Mouse (Mus musculus): ENCODE measurements around the gene Ythdf2.

DNA sequence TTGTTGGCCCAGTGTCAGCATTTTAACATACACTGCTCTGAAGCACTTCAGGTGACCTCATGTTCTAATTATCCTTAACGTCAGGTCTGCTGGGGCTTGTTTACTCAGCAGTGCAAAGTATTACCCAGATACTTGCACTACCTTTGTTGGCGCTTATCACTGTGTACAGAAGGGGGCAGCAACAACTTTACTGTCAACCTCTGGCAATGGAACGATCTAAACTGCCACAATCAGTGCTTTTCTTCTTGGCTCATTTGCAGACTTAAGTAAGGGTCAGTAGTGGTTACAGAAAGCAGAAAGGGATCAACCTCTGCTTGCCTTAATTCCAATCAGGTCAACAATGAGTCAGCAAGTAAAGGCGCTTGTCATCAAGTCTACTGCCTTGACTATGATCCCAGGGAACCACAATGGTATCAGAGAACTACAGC, 13.8 kb downstream of the Ythdf2 start:
- TF ChIP-seq CTCF (IDR thresholded peaks at IDR 0.05; ENCODE audit: extremely low read depth, insufficient read length, insufficient replicate concordance, low read depth, low read length) (no peak), POLR2A (IDR thresholded peaks at IDR 0.05; ENCODE audit: low read depth, low read length) (no peak)

Measured in small intestine, adult 2 months (tissue).